Mouse (Mus musculus) forebrain, embryonic 10.5 days (tissue): Measurements from ENCODE around the gene Dapk1. TPM values are rescaled to one million over a fixed set of nuclear protein-coding genes. Genes with fewer than 3 reads are reported as not detected.
A peak's percentile ranks its signal among the peaks of the same experiment; 100 is the strongest.

Experiments used
- DNase-seq: peaks from one replicate; pipeline ENCODE4 v3.0.0-alpha.2; 2017; ENCODE audit warnings: low spot score; ENCODE audit errors: extremely low spot score
- H3K27ac ChIP-seq: fragments of 300-500 bp; sonication (generic); 2 replicates; pipeline ENCODE4 v1.5.1; 2016; ENCODE audit warnings: mild to moderate bottlenecking
- H3K27me3 ChIP-seq: fragments of 300-500 bp; sonication (generic); 2 replicates; pipeline ENCODE4 v1.6.1; 2016; ENCODE audit warnings: mild to moderate bottlenecking; ENCODE audit not compliant: poor library complexity, severe bottlenecking
- H3K36me3 ChIP-seq: fragments of 300-500 bp; sonication (generic); replicated peaks from 2 replicates; pipeline ENCODE4 v1.6.1; 2016; ENCODE audit warnings: mild to moderate bottlenecking, moderate library complexity
- H3K4me1 ChIP-seq: fragments of 300-500 bp; sonication (generic); 2 replicates; pipeline ENCODE4 v1.6.1; 2016
- H3K4me3 ChIP-seq: fragments of 300-500 bp; sonication (generic); 2 replicates; pipeline ENCODE4 v1.5.1; 2016; ENCODE audit warnings: mild to moderate bottlenecking, moderate library complexity
- H3K9me3 ChIP-seq: fragments of 300-500 bp; sonication (generic); 2 replicates; pipeline ENCODE4 v1.6.1; 2016; ENCODE audit warnings: mild to moderate bottlenecking, moderate library complexity
- WGBS: fragments of 180-500 bp; shearing (Covaris S2); methylation state at CpG from one replicate; pipeline ENCODE4 v1.1.7; 2016; 5-methylcytosine and 5-hydroxymethylcytosine counted together
- polyA plus RNA-seq: library from polyadenylated mRNA; unstranded; fragments of >200 nt; fragmentation: Nextera tagmentation; extraction: Ambion mirVana; gene quantifications from 2 replicates; pipeline ENCODE4 v1.2.1, GENCODE M21; 2016

The Dapk1 gene
- polyA plus RNA-seq, 1 experiment from 2014 or later = 18.0 TPM

- WGBS = 81% methylated on average over 2 of the region's 2 CpGs
- Histone ChIP-seq H3K9me3 (no peaks in the 10 kb centered on the region), H3K27ac (no peak overlapping the region), H3K4me3 (no peak overlapping the region), H3K4me1 (no peaks in the 10 kb centered on the region), H3K36me3 (peaks cover 7% of the 10 kb centered on the region), H3K27me3 (no peaks in the 10 kb centered on the region)
- DNase-seq = no peak
Measured at GRCm38 (mm10) chr13:60654017-60654565, 52.3 kb downstream of the Dapk1 start.

GRCm38 (mm10) chr13:60655246-60655645 lies 53.5 kb downstream of the Dapk1 start:
- no peaks in the 10 kb centered on the region for H3K9me3 ChIP-seq
- no peak for DNase-seq
- H3K4me1 ChIP-seq = peaks cover 7% of the 10 kb centered on the region
- no peak overlapping the region for H3K4me3 ChIP-seq
- H3K27ac ChIP-seq = no peak overlapping the region
- no peaks in the 10 kb centered on the region for H3K27me3 ChIP-seq
- H3K36me3 ChIP-seq = peaks cover 11% of the 10 kb centered on the region
- WGBS = 92% methylated on average over 3 of the region's 3 CpGs

GRCm38 (mm10) chr13:60659600-60659999 lies 57.9 kb downstream of the Dapk1 start:
- Histone ChIP-seq H3K4me1 (peaks cover 14% of the 10 kb centered on the region), H3K4me3 (no peak overlapping the region), H3K9me3 (no peaks in the 10 kb centered on the region), H3K36me3 (peaks cover 6% of the 10 kb centered on the region; the same call in 1 of the 2 replicates), H3K27me3 (no peaks in the 10 kb centered on the region), H3K27ac (no peak overlapping the region)
- no peak for DNase-seq
- 79% methylated on average over 1 of the region's 1 CpGs for WGBS

DNA sequence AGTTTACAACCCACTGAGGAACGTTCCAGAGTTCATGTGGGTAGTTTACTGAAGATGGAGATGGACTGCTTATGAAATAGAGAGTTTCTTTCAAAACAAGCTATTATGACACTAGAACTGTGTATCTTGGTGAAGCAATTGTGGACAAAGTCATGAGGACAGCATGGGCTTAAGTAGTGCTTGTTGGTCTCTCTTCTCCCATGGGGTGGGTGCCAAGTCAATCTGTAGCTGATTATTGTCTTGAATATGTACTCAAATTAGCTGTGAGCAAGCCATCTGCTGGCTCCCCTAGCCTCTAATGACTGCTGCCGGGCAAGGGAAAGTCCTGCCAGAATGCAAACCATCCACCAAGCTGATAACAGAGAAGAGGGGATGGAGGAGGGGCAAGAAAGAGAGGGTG lies 58.3 kb downstream of the Dapk1 start:
- no peaks in the 10 kb centered on the region for H3K27me3 ChIP-seq
- DNase-seq = no peak
- peaks cover 14% of the 10 kb centered on the region for H3K4me1 ChIP-seq
- 91% methylated on average over 2 of the region's 2 CpGs for WGBS
- no peak overlapping the region for H3K4me3 ChIP-seq
- peaks cover 6% of the 10 kb centered on the region; the same call in 1 of the 2 replicates for H3K36me3 ChIP-seq
- no peaks in the 10 kb centered on the region for H3K9me3 ChIP-seq
- no peak overlapping the region for H3K27ac ChIP-seq

GRCm38 (mm10) chr13:60660711-60661261 lies 59.0 kb downstream of the Dapk1 start:
- DNase-seq = no peak
- no peak overlapping the region for H3K27ac ChIP-seq
- H3K27me3 ChIP-seq = no peaks in the 10 kb centered on the region
- peaks cover 6% of the 10 kb centered on the region; the same call in 1 of the 2 replicates for H3K36me3 ChIP-seq
- 74% methylated on average over 9 of the region's 9 CpGs for WGBS
- peaks cover 14% of the 10 kb centered on the region for H3K4me1 ChIP-seq
- no peaks in the 10 kb centered on the region for H3K9me3 ChIP-seq
- no peak overlapping the region for H3K4me3 ChIP-seq

DNA sequence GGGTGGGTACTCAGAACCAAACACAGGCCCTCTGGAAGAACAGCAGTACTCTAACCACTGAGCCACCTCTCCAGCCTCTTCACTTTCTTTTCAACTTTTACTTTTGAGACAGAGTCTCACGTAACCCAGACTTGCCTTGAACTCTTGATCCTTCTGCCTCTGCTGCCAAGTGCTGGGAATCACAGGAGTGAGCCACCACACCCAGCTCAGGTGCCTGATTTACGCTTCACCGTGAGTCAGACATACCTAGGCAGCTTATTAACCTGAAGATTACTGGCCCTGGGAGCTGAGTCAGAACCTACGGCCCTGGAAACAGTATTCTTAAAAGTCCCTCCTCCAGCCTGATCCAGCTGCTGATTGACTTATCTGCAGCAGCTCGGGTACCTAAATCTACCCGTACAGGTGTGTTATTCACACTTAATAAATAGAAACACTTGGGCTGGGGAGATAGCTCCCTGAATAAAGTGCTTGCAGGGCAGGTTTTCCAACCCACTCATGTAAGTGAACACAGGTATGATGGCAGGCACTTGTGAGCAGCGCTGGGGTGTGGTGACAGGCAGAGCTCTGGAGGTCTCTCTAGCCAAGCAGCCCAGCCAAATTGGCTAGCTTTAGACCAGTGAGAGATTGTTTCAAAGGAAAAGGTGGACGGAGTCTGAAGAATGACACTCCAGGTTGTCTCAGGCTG lies 60.9 kb downstream of the Dapk1 start:
- Histone ChIP-seq H3K36me3 (peaks cover 6% of the 10 kb centered on the region; the same call in 1 of the 2 replicates), H3K4me3 (no peak overlapping the region), H3K9me3 (no peaks in the 10 kb centered on the region), H3K4me1 (peaks cover 14% of the 10 kb centered on the region), H3K27ac (no peak overlapping the region), H3K27me3 (no peaks in the 10 kb centered on the region)
- WGBS = 94% methylated on average over 8 of the region's 8 CpGs
- no peak for DNase-seq

DNA sequence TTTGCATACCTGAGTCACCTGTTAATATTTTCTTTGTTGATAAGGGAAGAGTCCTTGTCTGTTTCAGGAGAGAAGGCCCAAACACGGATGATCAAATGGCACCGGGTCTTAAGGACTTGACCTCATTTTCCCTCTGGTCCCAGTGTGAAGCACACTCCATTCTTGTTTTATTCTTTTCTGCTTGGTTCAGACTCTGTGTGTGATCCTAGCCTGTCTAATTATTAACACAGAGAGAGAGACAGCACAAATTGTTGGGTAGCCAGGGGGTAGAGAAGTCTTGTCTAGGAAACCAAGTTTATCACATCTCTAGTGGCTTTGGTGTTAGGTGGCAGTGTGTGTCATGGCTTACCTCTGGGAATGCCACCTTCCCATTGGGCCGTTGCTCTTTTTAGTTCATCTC lies 62.3 kb downstream of the Dapk1 start:
- DNase-seq = no peak
- H3K36me3 ChIP-seq = peaks cover 5% of the 10 kb centered on the region; the same call in 1 of the 2 replicates
- no peaks in the 10 kb centered on the region for H3K9me3 ChIP-seq
- H3K27ac ChIP-seq = no peak overlapping the region
- peaks cover 14% of the 10 kb centered on the region for H3K4me1 ChIP-seq
- H3K27me3 ChIP-seq = no peaks in the 10 kb centered on the region
- WGBS = 89% methylated on average over 3 of the region's 3 CpGs
- H3K4me3 ChIP-seq = no peak overlapping the region

DNA sequence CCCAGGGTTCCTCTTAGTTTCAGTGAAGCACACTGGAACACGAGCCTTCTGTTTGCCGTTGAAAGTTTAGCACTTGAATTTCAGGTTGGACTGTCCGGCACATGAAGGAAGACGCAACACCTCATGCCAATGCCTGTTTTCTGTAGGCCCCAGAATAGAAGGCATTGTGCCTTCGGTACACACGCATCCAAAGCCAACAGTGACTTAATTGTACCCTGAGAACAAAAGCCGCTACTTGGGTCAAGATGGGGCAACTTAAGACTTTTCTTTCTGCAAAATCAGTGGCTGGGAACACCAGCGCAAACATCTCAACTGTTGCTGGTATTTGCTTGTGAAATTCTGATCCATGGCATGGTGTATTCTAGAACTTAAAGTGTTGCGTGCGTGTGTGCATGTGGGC lies 63.1 kb downstream of the Dapk1 start:
- H3K9me3 ChIP-seq = no peaks in the 10 kb centered on the region
- peaks cover 12% of the 10 kb centered on the region for H3K4me1 ChIP-seq
- H3K27me3 ChIP-seq = no peaks in the 10 kb centered on the region
- no peaks in the 10 kb centered on the region for H3K36me3 ChIP-seq
- no peak for DNase-seq
- H3K4me3 ChIP-seq = no peak overlapping the region
- H3K27ac ChIP-seq = no peak overlapping the region
- WGBS = 90% methylated on average over 10 of the region's 10 CpGs

- DNase-seq = no peak
- H3K36me3 ChIP-seq = no peaks in the 10 kb centered on the region
- no peak overlapping the region for H3K4me3 ChIP-seq
- no peaks in the 10 kb centered on the region for H3K27me3 ChIP-seq
- peaks cover 12% of the 10 kb centered on the region for H3K4me1 ChIP-seq
- H3K9me3 ChIP-seq = no peaks in the 10 kb centered on the region
- no peak overlapping the region for H3K27ac ChIP-seq
- 93% methylated on average over 4 of the region's 4 CpGs for WGBS
Measured at GRCm38 (mm10) chr13:60665402-60665801, 63.7 kb downstream of the Dapk1 start.

GRCm38 (mm10) chr13:60668036-60668435 lies 66.3 kb downstream of the Dapk1 start:
- H3K9me3 ChIP-seq = no peaks in the 10 kb centered on the region
- no peak for DNase-seq
- no peaks in the 10 kb centered on the region for H3K27me3 ChIP-seq
- H3K36me3 ChIP-seq = no peaks in the 10 kb centered on the region
- no peak overlapping the region for H3K27ac ChIP-seq
- no peak overlapping the region for H3K4me3 ChIP-seq
- WGBS = 86% methylated on average over 6 of the region's 6 CpGs
- H3K4me1 ChIP-seq = peaks cover 16% of the 10 kb centered on the region

GRCm38 (mm10) chr13:60670605-60671004 lies 68.9 kb downstream of the Dapk1 start:
- H3K9me3 ChIP-seq = no peaks in the 10 kb centered on the region
- H3K27ac ChIP-seq = no peak overlapping the region
- no peak overlapping the region for H3K4me3 ChIP-seq
- H3K27me3 ChIP-seq = no peaks in the 10 kb centered on the region
- WGBS = 63% methylated on average over 10 of the region's 10 CpGs
- H3K36me3 ChIP-seq = 0 out of 2 replicates have a peak, but pooled peaks cover 4% of the 10 kb centered on the region
- H3K4me1 ChIP-seq = peaks cover 31% of the 10 kb centered on the region
- DNase-seq = no peak

DNA sequence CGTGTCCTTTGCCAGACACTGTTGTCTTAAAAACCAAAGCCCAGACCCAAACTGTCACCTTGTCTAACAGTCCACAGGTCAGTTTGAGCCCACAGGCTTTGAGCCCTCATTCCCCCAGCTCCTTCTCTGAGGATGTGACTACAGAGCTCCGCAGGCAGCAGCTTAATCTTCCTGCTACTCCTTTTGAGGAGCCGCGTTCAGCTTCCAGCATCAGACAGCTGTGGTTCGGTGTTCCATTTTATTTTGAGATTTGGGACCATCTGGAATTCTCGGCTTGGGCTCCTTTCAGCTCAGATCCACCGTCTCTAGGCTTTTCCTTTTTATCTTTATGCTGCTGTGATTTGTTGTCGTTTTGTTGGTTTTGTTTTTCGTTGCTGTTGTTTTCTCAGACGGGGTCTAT lies 69.5 kb downstream of the Dapk1 start:
- H3K27ac ChIP-seq = peak overlapping the region; percentile 16; the same call in 1 of the 2 replicates
- WGBS = 66% methylated on average over 10 of the region's 10 CpGs

DNA sequence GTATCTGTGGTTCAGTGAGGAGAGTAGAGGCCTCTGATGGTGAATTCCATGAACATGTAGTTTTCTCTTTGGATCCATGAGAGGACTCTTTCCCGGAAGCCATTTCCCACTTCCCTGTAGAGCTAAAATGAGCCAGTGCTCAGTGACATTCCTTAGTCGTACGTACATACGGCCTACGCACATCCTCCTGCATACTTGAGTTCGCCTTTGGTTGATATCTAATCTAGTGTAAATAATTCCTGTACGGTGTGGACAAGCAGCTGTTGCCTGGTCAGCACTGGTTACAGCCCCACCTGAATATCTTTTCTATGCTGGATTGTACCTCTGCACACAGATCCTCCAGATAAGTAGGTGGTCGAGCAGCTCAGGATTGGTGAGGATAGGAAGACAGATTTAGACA lies 70.5 kb downstream of the Dapk1 start:
- no peaks in the 10 kb centered on the region; the same call in 1 of the 2 replicates for H3K9me3 ChIP-seq
- WGBS = 95% methylated on average over 8 of the region's 8 CpGs

More for the DNA sequence above, 69.5 kb downstream of the Dapk1 start:
- Histone ChIP-seq H3K36me3 (0 out of 2 replicates have a peak, but pooled peaks cover 4% of the 10 kb centered on the region), H3K4me3 (no peak overlapping the region), H3K4me1 (peaks cover 34% of the 10 kb centered on the region), H3K9me3 (no peaks in the 10 kb centered on the region), H3K27me3 (no peaks in the 10 kb centered on the region)
- no peak for DNase-seq

More for the DNA sequence above, 70.5 kb downstream of the Dapk1 start:
- Histone ChIP-seq H3K27ac (no peak overlapping the region), H3K4me1 (peaks cover 34% of the 10 kb centered on the region), H3K4me3 (no peak overlapping the region), H3K36me3 (peaks cover 7% of the 10 kb centered on the region), H3K27me3 (no peaks in the 10 kb centered on the region)
- no peak for DNase-seq
